Mouse (Mus musculus): ENCODE data around the gene Reg4.

Reg4 gene

DNA sequence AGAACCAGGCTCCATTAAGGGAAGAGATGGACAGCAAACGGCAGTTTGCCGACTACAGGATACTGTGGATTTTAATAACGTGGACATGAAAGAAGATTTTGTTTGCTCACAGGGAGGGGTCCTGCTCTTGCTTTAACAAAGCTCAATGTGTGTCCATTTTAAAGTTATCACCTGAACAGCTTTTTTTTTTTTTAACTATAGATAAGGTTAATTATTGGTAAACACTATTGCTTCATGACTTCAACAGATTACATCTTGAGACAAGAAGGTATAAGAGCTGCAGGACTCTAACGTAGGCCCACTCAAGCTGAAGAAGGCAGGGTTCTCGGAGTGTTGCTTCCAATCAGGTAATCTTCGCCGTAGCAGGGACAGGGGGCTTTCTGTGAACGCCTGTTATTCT lies at the start of gene Reg4:
Gene Reg4, plus strand, starts transcription at position 301 of the 400 bp plus-strand sequence.
- DNase-seq (ENCODE audit: low read depth, low spot score) = no peak

GRCm38 (mm10) chr3:98178340-98178739 lies 43.6 kb upstream of the Reg4 start:
- peak; percentile 53 for DNase-seq (ENCODE audit: low read depth, low spot score)

GRCm38 (mm10) chr3:98180805-98181204 lies 41.2 kb upstream of the Reg4 start:
- DNase-seq (ENCODE audit: low read depth, low spot score) = peak; percentile 64

DNA sequence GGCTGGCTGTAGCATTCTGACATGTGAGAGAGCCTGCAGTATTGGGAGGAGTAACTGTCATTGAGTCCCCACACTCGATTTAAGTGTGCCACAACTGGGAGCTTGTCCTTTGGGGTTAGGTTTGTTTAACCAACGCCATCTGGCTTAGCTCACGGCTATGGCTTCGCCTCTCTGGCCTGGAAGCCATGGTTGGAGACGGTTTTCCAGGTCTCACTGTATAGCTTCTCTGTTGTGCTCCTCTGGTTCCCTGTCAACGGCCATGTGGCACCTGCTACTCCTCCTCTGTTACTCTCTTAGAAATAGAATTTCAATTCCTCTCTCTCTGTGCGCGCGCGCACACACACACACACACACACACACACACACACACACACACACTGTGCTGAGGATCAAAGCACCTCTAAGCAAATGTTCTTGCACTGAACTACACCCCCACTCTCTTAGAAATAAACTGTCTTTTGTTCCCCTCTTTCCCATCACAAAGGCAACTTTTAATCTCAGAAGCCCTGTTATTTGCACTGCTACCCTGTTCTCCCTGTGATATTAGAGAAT lies 36.7 kb upstream of the Reg4 start:
- DNase-seq (ENCODE audit: low read depth, low spot score) = peak; percentile 39

- no peak for DNase-seq (ENCODE audit: low read depth, low spot score)
Observed at GRCm38 (mm10) chr3:98187777-98188176, 34.2 kb upstream of the Reg4 start.

GRCm38 (mm10) chr3:98197711-98198532 lies 24.0 kb upstream of the Reg4 start:
- peak; percentile 15 for DNase-seq (ENCODE audit: low read depth, low spot score)

GRCm38 (mm10) chr3:98199747-98200146 lies 22.2 kb upstream of the Reg4 start:
- no peak for DNase-seq (ENCODE audit: low read depth, low spot score)

DNA sequence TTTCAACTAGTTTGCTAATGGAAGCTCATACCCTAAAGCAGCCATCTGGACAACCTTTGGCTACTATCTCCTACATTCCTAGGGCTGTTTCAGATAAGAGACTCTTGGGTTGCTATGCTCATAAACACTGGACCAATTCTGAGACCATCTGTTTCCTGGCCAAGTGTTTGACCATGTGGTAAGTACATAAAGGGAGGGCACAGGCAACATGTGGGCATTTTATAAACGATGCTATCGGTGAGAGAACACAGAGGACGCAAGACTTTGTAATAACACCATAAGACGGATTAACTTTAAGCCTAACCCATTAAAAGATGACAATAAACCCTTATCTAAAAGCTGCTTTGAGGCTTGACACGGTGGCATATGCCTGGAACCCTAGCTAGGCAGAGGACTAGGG lies 18.7 kb upstream of the Reg4 start:
- DNase-seq (ENCODE audit: low read depth, low spot score) = no peak

DNA sequence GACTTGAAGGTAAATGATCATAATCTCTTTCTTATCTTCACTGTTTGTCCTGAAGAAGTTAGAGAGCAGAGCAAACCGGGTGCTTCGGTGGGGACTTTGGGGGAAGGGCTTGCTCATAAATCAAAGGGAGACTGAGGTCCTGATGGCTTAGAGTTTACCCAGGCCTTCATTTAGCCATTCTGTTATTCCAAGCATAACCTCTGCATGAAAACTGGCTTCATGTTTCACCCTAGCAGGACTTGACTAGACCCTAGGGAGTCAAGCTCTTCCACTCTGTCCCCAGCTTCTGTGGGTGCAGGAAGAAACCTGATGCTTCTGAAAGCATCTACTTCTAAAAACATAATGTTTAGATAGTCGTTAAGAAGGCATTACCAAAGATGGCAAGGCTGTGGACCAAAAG lies 15.0 kb upstream of the Reg4 start:
- DNase-seq (ENCODE audit: low read depth, low spot score) = no peak

GRCm38 (mm10) chr3:98209161-98209560 lies 12.8 kb upstream of the Reg4 start:
- DNase-seq (ENCODE audit: low read depth, low spot score) = no peak

- no peak for DNase-seq (ENCODE audit: low read depth, low spot score)
Observed at GRCm38 (mm10) chr3:98210860-98211259, 11.1 kb upstream of the Reg4 start.

- DNase-seq (ENCODE audit: low read depth, low spot score) = peak; percentile 90
Observed at GRCm38 (mm10) chr3:98211301-98212081, 10.5 kb upstream of the Reg4 start.

DNA sequence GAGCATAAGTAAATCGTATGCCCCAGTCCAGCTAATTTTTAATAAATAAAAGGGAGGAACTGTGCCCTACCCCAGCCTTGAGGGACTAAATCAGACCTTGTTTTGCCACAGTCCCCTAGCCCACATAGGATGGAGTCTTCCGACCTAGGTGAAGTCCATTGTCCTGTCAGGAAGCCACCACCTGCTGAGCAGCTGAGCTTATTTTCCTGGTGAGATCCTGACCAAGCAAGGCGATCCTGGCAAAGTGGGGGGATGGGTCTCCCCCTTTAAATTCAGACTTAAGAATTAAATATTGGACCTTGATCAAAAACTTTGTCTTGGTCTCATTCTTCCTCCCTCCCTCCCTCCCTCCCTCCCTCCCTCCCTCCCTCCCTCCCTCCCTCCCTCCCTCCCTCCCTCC lies 5.7 kb upstream of the Reg4 start:
- DNase-seq (ENCODE audit: low read depth, low spot score) = no peak

- DNase-seq (ENCODE audit: low read depth, low spot score) = no peak
Observed at GRCm38 (mm10) chr3:98223263-98223662, 1.3 kb downstream of the Reg4 start.

- peak; percentile 87 for DNase-seq (ENCODE audit: low read depth, low spot score)
Observed at GRCm38 (mm10) chr3:98223783-98224580, 2.0 kb downstream of the Reg4 start.

- no peak for DNase-seq (ENCODE audit: low read depth, low spot score)
Observed at GRCm38 (mm10) chr3:98224975-98225374, 3.0 kb downstream of the Reg4 start.

- no peak for DNase-seq (ENCODE audit: low read depth, low spot score)
Observed at GRCm38 (mm10) chr3:98225746-98226145, 3.8 kb downstream of the Reg4 start.

GRCm38 (mm10) chr3:98226988-98227610 lies 5.1 kb downstream of the Reg4 start:
- DNase-seq (ENCODE audit: low read depth, low spot score) = peak; percentile 78

DNA sequence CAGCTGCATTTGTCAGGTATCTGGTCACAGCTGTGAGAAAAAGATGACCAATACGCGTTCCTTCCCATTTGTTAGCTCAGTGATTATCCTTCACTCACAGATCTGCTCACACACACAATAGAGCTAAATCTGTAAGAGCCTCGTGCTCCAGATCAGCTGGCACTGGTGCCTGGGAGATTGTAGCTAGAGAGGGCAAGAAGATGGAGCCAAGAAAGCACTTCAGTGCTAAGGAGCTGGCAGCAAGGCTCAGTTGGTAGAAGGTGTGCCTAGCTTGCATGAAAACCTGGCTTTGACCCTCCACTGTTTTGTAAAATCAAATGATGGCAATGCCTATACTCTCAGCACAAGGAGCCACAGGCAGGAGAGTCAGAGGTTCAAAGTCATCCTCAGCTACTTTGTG lies 5.8 kb downstream of the Reg4 start:
- DNase-seq (ENCODE audit: low read depth, low spot score) = no peak

DNA sequence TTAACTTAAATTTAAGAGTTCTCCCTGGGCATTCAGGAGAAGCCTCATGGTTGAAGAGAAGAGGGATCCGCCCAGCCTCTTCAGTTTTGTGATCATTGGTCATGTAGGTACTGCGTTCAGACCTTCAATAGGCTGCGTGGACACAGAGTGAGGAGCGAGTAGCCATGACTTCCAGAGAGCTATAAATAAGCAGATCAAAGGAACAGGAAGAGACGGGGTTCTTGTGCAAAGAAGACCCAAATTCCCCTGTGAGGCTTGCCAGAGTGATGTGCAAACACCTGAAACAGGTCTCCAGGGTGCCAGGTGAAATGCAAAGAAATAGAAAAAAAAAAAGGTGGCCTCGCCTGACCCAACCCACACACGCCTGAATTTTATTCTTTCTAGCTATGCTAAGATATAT lies 8.0 kb downstream of the Reg4 start:
- DNase-seq (ENCODE audit: low read depth, low spot score) = no peak

DNA sequence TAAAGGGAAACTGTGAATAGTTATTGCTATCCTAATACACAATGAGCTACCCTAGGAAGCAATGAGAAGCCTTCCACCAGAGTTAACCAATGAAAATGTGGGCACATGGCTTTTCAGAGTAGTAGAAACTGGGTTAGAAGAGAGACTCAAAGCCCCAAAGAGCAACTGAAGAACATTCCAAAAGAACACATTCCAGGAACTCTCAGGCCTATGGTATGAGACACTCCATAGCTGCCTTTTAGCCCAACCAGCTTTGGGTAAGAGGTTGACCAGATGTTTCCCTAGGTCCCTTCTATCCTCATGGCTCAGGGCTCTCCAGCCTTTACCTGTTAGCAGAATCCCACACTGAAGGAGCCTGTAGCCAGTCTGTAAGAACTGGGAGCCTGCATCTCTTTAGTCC lies 11.5 kb downstream of the Reg4 start:
- no peak for DNase-seq (ENCODE audit: low read depth, low spot score)
